Mouse (Mus musculus) neural tube, embryonic 15.5 days (tissue): ENCODE results near the gene Iqcj. TPM values are rescaled to one million over a fixed set of nuclear protein-coding genes. Genes with fewer than 3 reads are reported as not detected.
A peak's percentile ranks its signal among the peaks of the same experiment; 100 is the strongest.

ENCODE experiments used
- ATAC-seq: fragments of 200-750 bp; cut with Nextera tagmentation; 2 replicates; pipeline ENCODE4 v1.8.0; 2017; ENCODE audit warnings: mild to moderate bottlenecking, moderate TSS enrichment, moderate library complexity; ENCODE audit not compliant: low FRiP score
- H3K27ac ChIP-seq: fragments of 300-500 bp; sonication (generic); replicated peaks from 2 replicates; pipeline ENCODE4 v1.5.1; 2015; ENCODE audit warnings: mild to moderate bottlenecking, inconsistent platforms
- H3K27me3 ChIP-seq: fragments of 300-500 bp; sonication (generic); replicated peaks from 2 replicates; pipeline ENCODE4 v1.6.1; 2015; ENCODE audit warnings: inconsistent platforms
- H3K36me3 ChIP-seq: fragments of 300-500 bp; sonication (generic); 2 replicates; pipeline ENCODE4 v1.6.1; 2015; ENCODE audit warnings: inconsistent platforms
- H3K4me1 ChIP-seq: fragments of 300-500 bp; sonication (generic); 2 replicates; pipeline ENCODE4 v1.6.1; 2015; ENCODE audit warnings: inconsistent platforms
- H3K4me2 ChIP-seq: fragments of 300-500 bp; sonication (generic); 2 replicates; pipeline ENCODE4 v1.6.1; 2015; ENCODE audit warnings: inconsistent platforms, mild to moderate bottlenecking, moderate library complexity
- H3K4me3 ChIP-seq: fragments of 300-500 bp; sonication (generic); replicated peaks from 2 replicates; pipeline ENCODE4 v1.5.1; 2015; ENCODE audit warnings: mild to moderate bottlenecking, inconsistent platforms
- H3K9ac ChIP-seq: fragments of 300-500 bp; sonication (generic); replicated peaks from 2 replicates; pipeline ENCODE4 v1.6.1; 2015; ENCODE audit warnings: mild to moderate bottlenecking, inconsistent platforms
- H3K9me3 ChIP-seq: fragments of 300-500 bp; sonication (generic); replicated peaks from 2 replicates; pipeline ENCODE4 v1.6.1; 2016; ENCODE audit warnings: inconsistent platforms
- WGBS: fragments of 180-500 bp; shearing (Covaris S2); methylation state at CpG from one replicate; pipeline ENCODE4 v1.1.7; 2015; ENCODE audit warnings: mixed read lengths; 5-methylcytosine and 5-hydroxymethylcytosine counted together
- polyA plus RNA-seq: library from polyadenylated mRNA; unstranded; fragments of >200 nt; fragmentation: Nextera tagmentation; extraction: Ambion mirVana; gene quantifications from 2 replicates; pipeline ENCODE4 v1.2.1, GENCODE M21; 2015

Iqcj gene
- polyA plus RNA-seq, 1 experiment from 2014 or later, result 0.93 TPM

DNA sequence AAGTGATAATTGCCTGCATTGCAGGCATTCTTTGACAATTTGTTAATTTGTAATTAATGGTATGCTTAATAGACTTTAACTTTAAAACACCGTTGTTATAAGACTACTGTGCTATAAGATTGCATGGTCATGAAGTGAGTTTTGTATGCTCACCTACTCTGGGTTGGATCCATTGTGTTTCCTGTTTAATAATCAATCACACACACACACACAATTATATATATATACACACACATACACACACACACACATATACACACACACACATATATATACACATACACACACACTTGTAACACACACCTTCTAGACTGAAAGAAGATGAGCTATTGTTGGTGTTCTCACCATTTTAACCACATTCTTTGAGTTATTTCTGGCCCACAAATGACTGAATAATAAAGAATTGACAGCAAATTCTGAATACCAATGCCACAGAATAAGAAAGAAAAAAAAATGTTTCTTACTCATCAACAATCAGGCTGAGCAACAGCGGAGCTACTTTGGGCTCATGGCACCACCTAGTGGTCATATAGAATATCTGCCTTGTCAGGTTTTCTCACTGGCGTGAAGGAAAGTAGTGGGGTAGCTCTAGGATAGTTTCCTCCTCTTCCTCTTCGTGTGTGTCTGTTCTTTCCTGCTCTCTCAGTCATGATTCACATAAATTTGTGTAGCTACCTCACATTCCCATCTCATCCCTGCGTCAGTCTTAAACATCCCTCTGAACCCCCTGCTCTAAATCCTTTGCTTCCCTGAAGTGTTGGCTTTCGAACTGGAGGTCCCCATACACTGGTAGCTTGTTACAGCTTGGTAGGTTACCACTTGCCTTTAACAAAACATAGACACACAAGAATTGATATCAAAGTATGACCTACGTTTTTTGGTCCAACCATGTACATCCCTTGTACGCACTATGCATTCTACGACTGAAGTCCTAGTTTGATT, 153.7 kb downstream of the Iqcj start:
- Histone ChIP-seq H3K36me3 (no peaks in the 10 kb centered on the region), H3K4me2 (no peak overlapping the region), H3K27ac (no peak overlapping the region), H3K27me3 (peaks cover 5% of the 10 kb centered on the region), H3K4me1 (peaks cover 11% of the 10 kb centered on the region), H3K9ac (no peak overlapping the region), H3K4me3 (no peak overlapping the region), H3K9me3 (no peaks in the 10 kb centered on the region)
- ATAC-seq, result peak; percentile 77
- 49% methylated on average over 9 of the region's 9 CpGs for WGBS

DNA sequence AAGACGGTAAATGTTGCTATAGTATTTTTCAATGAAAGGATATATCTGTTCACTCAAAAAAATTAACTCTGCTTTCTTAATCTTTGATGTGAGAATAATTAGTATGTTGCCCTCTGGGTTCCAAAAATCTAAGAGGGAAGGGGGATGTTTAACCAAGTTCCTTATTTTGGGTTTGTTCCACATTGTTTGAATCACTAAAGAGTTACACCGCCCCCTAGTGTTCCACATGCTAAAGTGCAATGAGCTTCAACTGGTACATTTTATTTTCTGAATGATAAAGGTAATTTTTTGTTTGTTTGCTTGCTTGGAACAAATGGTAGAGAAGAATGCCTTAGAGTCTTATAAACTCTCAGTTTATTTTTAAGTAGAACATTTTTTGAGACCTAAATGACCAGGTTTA, 161.5 kb downstream of the Iqcj start:
- Histone ChIP-seq H3K36me3 (no peaks in the 10 kb centered on the region), H3K9ac (no peak overlapping the region), H3K9me3 (no peaks in the 10 kb centered on the region), H3K4me1 (no peaks in the 10 kb centered on the region), H3K4me2 (no peak overlapping the region), H3K4me3 (no peak overlapping the region), H3K27me3 (peaks cover 4% of the 10 kb centered on the region), H3K27ac (no peak overlapping the region)
- WGBS, result 50% methylated on average over 2 of the region's 2 CpGs
- ATAC-seq, result no peak

DNA sequence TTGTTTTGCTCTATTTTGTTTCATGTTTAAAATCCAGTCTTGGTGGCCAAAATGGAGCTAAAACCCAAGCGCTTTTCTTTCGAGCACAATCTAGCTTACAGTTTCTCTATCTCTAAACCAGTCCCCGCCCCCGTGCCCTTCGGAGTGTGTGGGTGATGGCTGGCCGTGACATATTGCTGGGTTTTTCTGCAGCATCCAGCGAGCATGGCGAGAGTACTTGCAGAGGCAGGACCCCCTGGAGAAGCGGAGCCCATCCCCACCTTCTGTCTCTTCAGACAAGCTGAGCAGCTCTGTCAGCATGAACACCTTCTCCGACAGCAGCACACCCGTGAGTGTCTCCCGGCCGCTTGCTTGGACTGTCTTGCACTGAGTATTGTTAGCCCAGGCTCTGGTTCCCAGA, 163.1 kb downstream of the Iqcj start:
- no peak overlapping the region for H3K4me2 ChIP-seq
- no peak overlapping the region for H3K9ac ChIP-seq

DNA sequence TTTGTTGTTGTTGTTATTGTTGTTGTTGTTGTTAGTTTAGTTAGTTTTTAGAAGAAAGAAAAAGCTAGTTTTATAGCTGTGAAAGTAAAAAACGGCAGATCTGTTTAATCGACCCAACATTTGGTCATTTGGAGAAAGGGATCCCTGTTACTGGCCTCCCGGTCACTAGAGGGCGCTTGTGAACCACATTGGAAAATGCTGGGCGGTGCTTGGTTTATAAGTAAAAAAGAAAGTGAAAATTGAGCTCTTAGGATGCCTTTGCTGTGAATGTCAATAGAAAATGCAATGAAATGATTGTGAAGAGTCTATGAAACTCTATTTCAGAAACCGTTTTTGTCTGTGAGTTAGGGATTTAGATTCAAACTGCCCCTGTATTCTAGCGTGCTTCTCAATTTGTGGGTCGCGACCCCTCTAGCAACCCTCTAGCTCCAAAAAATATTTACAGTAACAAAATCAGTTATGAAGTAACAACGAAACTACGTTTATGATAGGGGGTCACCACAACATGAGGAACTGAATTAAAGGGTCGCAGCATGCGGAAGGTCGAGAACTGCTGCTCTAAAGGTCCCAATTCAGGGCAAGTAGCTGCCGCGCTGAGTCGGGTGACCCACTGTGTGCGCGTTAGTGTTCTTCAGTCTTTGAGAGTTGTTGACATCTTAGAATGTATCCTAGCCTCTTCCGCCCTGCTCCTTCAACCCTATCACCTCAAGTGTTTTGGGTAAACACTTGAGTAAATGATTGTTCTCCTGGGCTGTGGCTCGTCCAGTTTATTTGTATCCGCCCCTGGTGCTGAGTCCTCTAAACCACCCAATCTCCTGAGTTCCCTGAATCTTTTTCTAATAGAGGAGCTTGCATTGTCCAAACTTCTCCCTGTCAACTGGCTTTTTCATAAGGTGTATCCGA, 164.6 kb downstream of the Iqcj start:
- Histone ChIP-seq H3K27me3 (peaks cover 4% of the 10 kb centered on the region), H3K4me2 (peak overlapping the region; percentile 35), H3K9ac (no peak overlapping the region), H3K27ac (no peak overlapping the region), H3K4me3 (peak overlapping the region; percentile 18), H3K4me1 (no peaks in the 10 kb centered on the region), H3K9me3 (no peaks in the 10 kb centered on the region), H3K36me3 (no peaks in the 10 kb centered on the region)
- no peak for ATAC-seq
- 59% methylated on average over 23 of the region's 23 CpGs for WGBS

More for the DNA sequence above, 163.1 kb downstream of the Iqcj start:
- Histone ChIP-seq H3K27me3 (peaks cover 4% of the 10 kb centered on the region), H3K9me3 (no peaks in the 10 kb centered on the region), H3K27ac (no peak overlapping the region), H3K4me3 (no peak overlapping the region), H3K36me3 (no peaks in the 10 kb centered on the region), H3K4me1 (no peaks in the 10 kb centered on the region)
- 64% methylated on average over 13 of the region's 13 CpGs for WGBS
- no peak for ATAC-seq

DNA sequence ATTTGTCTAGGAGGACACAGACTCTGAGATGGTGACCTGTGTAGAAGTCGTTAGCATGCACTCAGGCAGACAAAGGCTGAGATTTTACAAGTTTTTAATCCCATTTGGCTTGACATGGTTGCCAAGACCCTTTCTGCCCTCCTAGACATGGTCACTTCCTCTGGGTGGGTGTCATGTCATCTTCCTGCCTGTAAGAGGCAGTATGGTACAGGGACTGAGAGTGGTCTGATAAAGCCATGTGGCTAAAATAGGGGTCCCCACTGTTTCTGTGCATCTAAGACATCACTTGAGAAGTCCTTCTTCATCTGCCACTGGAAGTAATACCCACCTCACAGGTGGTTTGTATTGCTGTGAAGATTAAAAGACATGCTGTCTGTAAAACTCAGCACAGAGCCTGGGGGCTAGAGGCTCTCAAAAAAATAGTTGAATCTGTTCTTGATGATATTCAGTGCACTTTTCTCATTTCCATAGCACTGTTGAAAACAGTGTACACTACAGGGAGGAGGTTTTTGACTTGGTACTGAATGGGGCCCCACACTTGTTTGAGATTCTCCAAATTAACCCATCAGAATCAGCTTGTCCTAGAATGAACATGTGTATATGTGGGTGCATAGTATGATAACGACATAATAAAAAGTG, 167.3 kb downstream of the Iqcj start:
- peak; percentile 66 for ATAC-seq
- Histone ChIP-seq H3K4me1 (no peaks in the 10 kb centered on the region), H3K9ac (no peak overlapping the region), H3K36me3 (no peaks in the 10 kb centered on the region), H3K27me3 (peaks cover 4% of the 10 kb centered on the region), H3K27ac (no peak overlapping the region), H3K4me3 (no peak overlapping the region), H3K4me2 (no peak overlapping the region), H3K9me3 (no peaks in the 10 kb centered on the region)
- WGBS, result 54% methylated on average over 2 of the region's 2 CpGs

DNA sequence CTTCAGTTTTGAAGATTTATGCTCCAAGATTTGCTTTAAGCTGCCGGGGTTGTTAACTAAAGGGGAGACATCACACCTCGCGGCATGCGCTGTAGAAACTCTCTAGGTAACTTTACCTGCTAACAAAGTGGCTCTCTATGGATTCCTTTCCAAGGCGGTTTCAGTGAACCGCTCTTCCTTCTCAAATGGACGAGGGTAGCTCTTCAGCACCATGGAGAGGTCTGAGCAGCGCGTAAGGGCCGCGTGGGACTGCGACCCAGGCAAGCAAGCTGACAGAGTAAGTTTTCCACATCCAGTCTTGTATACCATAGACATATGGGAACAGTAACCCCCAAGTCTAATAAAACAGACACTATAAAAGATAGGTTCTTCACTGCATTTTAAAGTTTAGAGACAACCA, 172.7 kb downstream of the Iqcj start, which contains the start of gene Schip1:
Gene Schip1 (plus strand): TSS at position 72 of the 400 bp plus-strand sequence.
- no peaks in the 10 kb centered on the region for H3K4me1 ChIP-seq
- no peaks in the 10 kb centered on the region for H3K9me3 ChIP-seq
- no peak within 1 kb of the TSS for H3K27ac ChIP-seq
- no peak within 1 kb of the TSS for H3K9ac ChIP-seq
- no peak within 1 kb of the TSS for H3K4me3 ChIP-seq
- no peaks in the 10 kb centered on the region for H3K36me3 ChIP-seq
- WGBS, result 46% methylated on average over 12 of the region's 12 CpGs
- H3K4me2 ChIP-seq, result no peak within 1 kb of the TSS
- no peaks in the 10 kb centered on the region for H3K27me3 ChIP-seq
- no peak for ATAC-seq

DNA sequence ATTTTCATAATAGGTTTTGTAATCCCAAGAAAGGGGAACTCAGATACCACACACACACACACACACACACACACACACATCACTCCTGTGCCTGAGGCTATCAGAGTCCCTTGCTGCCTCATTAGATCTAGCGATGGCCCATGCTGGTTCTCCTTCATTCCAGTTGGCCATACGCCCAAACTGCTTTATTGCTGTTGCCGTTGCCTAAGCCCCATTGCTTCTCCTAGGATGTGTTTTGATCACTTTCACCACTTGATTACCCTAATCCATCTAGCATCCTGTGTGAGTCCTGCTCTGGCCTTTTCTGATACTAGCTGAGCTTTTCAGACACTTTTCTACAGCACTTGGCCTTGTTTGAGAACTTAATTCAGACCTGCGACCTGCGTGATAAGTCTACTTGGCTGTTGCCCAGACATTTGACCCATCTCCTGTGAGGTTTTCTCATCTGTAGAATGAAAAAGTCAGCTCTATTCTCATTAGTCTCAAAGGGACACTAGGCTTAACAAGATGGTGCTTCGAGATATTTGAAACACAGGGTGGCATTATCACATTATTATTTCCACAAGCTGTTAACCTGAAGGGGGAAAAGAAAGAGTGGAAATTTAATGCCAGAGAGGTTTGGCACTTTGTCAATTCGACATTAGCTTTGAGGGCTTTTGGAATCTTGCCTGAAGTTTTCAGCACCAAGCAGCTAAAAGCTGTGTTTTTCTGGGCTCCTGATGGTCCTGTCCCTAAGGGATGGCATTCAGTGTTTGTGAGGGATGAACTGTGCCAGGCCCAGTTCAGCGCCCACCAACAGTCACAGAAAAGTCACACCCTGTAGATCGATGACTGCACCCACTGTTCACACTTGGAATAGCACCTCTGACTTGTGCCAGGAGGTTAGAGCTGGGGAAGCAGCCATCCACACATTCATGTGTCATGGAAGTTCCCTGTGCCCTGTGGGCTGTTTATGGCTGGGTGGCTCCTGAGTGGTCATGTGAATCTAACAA, 179.7 kb downstream of the Iqcj start:
- H3K27ac ChIP-seq, result peak overlapping the region; percentile 41

DNA sequence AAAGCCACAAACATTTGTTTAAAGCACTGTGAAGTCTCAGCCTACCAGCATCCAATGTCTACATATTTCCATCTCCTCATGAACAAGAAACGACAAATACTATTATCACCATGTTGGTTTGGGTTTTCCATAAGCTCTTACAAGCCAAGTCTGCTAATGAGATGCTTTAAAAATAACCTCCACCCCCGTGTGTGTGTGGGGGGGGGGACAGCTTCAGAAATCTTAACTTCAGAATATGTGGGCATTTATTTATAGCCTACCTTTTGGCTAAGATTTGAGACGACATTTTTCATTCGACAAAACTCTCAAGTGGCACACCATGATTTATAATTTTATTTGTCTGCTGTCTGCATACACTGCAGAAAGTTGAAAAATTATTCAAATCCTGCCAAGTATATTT, 185.4 kb downstream of the Iqcj start:
- no peak overlapping the region for H3K27ac ChIP-seq
- H3K36me3 ChIP-seq, result no peaks in the 10 kb centered on the region
- H3K4me2 ChIP-seq, result no peak overlapping the region
- ATAC-seq, result no peak
- 68% methylated on average over 4 of the region's 4 CpGs for WGBS
- H3K9me3 ChIP-seq, result no peaks in the 10 kb centered on the region
- H3K4me1 ChIP-seq, result no peaks in the 10 kb centered on the region
- H3K9ac ChIP-seq, result no peak overlapping the region
- H3K27me3 ChIP-seq, result no peaks in the 10 kb centered on the region
- no peak overlapping the region for H3K4me3 ChIP-seq

More for the DNA sequence above, 179.7 kb downstream of the Iqcj start:
- H3K4me1 ChIP-seq, result peaks cover 10% of the 10 kb centered on the region
- H3K9ac ChIP-seq, result no peak overlapping the region
- H3K4me3 ChIP-seq, result no peak overlapping the region
- 41% methylated on average over 9 of the region's 9 CpGs for WGBS
- H3K27me3 ChIP-seq, result no peaks in the 10 kb centered on the region
- H3K4me2 ChIP-seq, result no peak overlapping the region
- H3K36me3 ChIP-seq, result no peaks in the 10 kb centered on the region
- no peaks in the 10 kb centered on the region for H3K9me3 ChIP-seq
- peak; percentile 82 for ATAC-seq

DNA sequence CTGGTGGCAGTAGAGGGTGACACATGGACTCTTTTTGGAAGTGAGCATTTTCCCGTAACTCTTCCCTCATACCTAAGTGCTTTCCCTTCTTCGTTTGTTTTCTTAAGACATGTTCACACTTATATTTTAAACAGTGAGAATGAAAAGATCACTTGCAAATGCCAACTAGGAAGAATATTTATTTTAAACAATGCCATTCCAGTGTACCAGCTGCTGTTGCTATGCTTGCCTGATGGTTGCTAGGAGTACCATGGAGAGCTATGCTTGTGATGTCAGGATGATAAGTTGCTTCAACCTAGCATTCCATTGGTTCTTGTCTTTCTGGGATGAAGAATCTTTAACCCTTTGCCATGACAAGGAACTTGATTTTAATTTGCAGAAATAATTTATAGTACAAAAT, 193.0 kb downstream of the Iqcj start:
- H3K4me2 ChIP-seq, result no peak overlapping the region
- no peak overlapping the region for H3K27ac ChIP-seq
- H3K9me3 ChIP-seq, result no peaks in the 10 kb centered on the region
- H3K4me3 ChIP-seq, result no peak overlapping the region
- no peak overlapping the region for H3K9ac ChIP-seq
- H3K4me1 ChIP-seq, result no peaks in the 10 kb centered on the region
- H3K27me3 ChIP-seq, result no peaks in the 10 kb centered on the region
- H3K36me3 ChIP-seq, result no peaks in the 10 kb centered on the region
- 38% methylated on average over 2 of the region's 2 CpGs for WGBS
- ATAC-seq, result no peak

DNA sequence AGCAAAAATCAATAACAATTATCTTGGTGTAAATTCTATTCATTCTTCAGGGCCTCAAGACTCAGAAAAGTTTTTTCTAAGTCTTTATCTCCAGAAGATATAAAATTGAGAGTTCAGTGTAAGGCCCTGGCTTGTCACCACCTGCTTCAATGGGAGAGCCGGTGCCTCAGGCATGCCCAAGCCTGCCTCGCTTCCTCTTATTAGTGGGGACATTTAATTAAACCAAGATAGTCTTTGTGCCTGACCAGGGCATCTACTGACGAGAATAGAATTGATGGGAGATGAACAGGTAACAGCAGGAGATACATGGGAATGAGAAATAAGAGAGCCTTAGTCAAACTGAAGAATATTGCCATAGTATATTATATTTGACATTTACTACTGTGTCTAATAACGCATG, 200.1 kb downstream of the Iqcj start:
- H3K4me3 ChIP-seq, result no peak overlapping the region
- no peak overlapping the region for H3K9ac ChIP-seq
- H3K27ac ChIP-seq, result no peak overlapping the region
- no peaks in the 10 kb centered on the region for H3K36me3 ChIP-seq
- no peaks in the 10 kb centered on the region for H3K9me3 ChIP-seq
- no peaks in the 10 kb centered on the region for H3K27me3 ChIP-seq
- H3K4me2 ChIP-seq, result no peak overlapping the region
- WGBS, result 39% methylated on average over 4 of the region's 4 CpGs
- ATAC-seq, result no peak
- no peaks in the 10 kb centered on the region for H3K4me1 ChIP-seq
